Mouse (Mus musculus): ENCODE measurements at regions not wholly inside any gene's neighbourhood (a gene's known extent, or its start where the extent isn't known, plus 50 kb on each side); places are given as distances from the start of the nearest gene placed in this dataset.
A peak's percentile ranks its signal among the peaks of the same experiment; 100 is the strongest.

DNA sequence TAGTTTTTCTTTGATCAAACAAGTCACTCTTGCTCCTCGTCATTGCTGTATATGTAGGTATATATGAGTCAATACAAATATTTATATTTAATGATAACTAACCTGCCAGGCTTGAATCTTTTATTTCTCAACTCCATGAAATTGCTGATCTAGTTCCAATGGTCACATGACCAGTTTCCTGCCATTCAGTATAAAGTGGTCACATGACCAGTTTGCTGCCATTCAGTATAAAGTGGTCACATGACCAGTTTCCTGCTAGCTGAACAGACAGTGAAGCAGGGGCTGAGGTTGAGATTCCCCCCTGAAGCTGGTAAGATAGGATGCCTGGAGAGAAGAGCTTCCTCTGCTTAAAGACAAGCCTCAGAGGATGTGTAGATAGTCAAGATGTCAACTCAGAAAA lies 117.9 kb downstream of the Zfp326 start:
- no peak overlapping the region for H3K4me3 ChIP-seq (replicated peaks)
- no peak for ATAC-seq (ENCODE audit: insufficient number of reproducible peaks, insufficient read depth, low FRiP score, low TSS enrichment, low read depth)
- H3K4me1 ChIP-seq (replicated peaks): no peaks in the 10 kb centered on the region
- H3K9ac ChIP-seq (replicated peaks): no peak overlapping the region
- no peaks in the 10 kb centered on the region; the same call in 1 of the 2 replicates for H3K9me3 ChIP-seq
- WGBS: 82% methylated on average over 1 of the region's 1 CpGs
- no peaks in the 10 kb centered on the region for H3K27me3 ChIP-seq
- no peak overlapping the region for H3K4me2 ChIP-seq
- no peak overlapping the region for H3K27ac ChIP-seq
- H3K36me3 ChIP-seq: no peaks in the 10 kb centered on the region

DNA sequence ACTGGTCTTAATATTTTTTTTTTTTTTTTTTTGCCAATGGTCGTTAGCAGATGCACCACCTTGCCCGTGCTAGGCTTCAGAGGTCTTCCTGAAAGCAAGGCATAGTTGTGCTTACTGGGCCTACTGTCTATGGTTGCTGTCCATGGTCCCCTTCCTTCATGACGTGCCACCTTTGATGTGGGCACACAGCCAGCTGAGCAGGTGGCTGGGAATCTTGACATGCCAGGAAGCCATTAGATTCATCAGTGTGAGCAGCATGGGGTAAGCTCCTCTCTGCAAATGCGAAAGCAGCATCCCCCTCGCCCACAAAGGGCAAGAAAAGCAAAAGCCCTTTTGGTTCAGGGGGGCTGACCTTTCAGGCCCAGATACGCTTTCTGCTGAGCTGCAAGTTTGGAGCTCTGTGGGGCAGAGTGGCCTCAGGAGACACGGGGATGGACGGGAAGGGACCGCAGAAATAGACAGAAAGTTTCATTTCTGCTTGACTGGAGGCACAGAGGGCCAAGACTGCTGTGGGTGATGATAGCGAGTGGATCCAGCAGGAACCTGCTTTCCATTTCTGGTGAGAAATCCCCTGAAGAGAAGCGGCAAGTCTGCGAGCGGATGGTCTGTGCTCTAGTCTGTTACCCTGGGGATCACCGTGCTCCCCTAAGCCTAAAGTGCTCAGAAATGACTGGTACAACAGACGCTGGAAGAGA lies 116.8 kb downstream of the Zfp326 start:
- Histone ChIP-seq H3K36me3 (no peaks in the 10 kb centered on the region), H3K9me3 (no peaks in the 10 kb centered on the region; the same call in 1 of the 2 replicates), H3K4me2 (no peak overlapping the region), H3K9ac (replicated peaks) (no peak overlapping the region), H3K27ac (no peak overlapping the region), H3K4me1 (replicated peaks) (no peaks in the 10 kb centered on the region), H3K27me3 (no peaks in the 10 kb centered on the region), H3K4me3 (replicated peaks) (no peak overlapping the region)
- 71% methylated on average over 15 of the region's 15 CpGs for WGBS
- no peak for ATAC-seq (ENCODE audit: insufficient number of reproducible peaks, insufficient read depth, low FRiP score, low TSS enrichment, low read depth)

DNA sequence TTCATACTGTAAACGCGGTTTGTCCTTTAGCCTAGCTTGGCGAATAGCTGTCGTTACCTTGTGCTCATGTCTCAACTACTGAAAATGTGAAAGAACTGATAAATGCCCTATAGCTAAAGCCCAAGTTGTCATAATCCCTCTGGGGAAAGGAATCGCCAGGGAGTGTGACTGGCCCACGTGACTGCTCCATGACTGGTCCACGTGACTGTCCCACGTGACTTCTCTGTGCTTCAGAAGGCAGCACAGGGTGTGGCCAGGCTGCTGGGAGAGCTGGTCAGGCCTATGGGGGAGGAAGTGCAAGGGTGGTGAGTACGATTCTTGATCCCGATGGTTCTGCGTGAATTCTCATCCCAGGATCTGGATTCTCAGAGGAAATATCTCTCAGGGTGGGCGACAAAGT lies 114.4 kb downstream of the Zfp326 start:
- Histone ChIP-seq H3K9ac (replicated peaks) (no peak overlapping the region), H3K4me2 (no peak overlapping the region), H3K27ac (no peak overlapping the region), H3K27me3 (no peaks in the 10 kb centered on the region), H3K4me3 (replicated peaks) (no peak overlapping the region), H3K4me1 (replicated peaks) (no peaks in the 10 kb centered on the region), H3K36me3 (no peaks in the 10 kb centered on the region), H3K9me3 (no peaks in the 10 kb centered on the region)
- no peak for ATAC-seq (ENCODE audit: insufficient number of reproducible peaks, insufficient read depth, low FRiP score, low TSS enrichment, low read depth)
- 87% methylated on average over 12 of the region's 12 CpGs for WGBS

DNA sequence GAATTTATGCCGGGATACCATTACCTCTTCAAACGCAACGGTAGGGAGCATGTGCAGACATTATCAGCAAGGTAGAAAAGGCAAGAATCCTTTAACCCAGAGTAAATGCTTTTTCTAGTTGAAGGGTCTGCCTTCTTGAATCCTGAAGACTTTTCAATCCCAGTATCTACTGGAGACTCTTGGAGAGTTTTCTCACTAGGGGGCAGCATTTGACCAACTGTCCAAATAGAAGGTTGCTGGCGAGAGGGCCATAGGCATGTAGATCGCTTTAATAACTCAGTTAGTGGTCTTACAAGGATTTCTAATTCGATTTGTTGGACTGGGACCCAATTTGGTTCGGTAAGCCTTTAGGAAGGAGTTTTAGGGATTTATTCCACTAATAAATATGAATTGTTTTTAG lies 110.0 kb downstream of the Zfp326 start:
- Histone ChIP-seq H3K9ac (replicated peaks) (no peak overlapping the region), H3K27me3 (0 out of 2 replicates have a peak, but pooled peaks cover 2% of the 10 kb centered on the region), H3K36me3 (no peaks in the 10 kb centered on the region), H3K27ac (no peak overlapping the region), H3K4me2 (no peak overlapping the region), H3K4me1 (replicated peaks) (no peaks in the 10 kb centered on the region), H3K9me3 (no peaks in the 10 kb centered on the region), H3K4me3 (replicated peaks) (no peak overlapping the region)
- 40% methylated on average over 7 of the region's 7 CpGs for WGBS
- ATAC-seq (ENCODE audit: insufficient number of reproducible peaks, insufficient read depth, low FRiP score, low TSS enrichment, low read depth): no peak

DNA sequence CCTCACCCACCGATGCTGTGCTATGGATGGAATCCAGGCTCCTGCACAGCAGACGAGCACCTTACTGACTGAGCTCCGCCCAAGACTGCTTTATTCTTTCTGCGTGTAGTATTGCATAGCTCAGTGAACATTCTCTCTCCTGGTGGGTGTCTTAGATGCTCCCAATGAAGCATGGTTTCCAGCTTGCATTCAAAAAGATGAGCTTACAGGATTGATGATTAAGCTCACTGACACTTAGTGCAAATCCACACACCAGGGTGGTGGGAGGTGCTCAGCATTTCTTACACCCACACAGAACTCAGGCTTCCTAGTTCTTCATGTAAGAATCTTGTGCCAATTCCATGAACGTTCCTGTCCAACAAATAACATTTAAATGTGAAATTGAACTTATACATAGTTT lies 106.8 kb downstream of the Zfp326 start:
- ATAC-seq (ENCODE audit: insufficient number of reproducible peaks, insufficient read depth, low FRiP score, low TSS enrichment, low read depth): no peak
- H3K27me3 ChIP-seq: 0 out of 2 replicates have a peak, but pooled peaks cover 2% of the 10 kb centered on the region
- H3K9ac ChIP-seq (replicated peaks): no peak overlapping the region
- no peak overlapping the region for H3K27ac ChIP-seq
- H3K4me3 ChIP-seq (replicated peaks): no peak overlapping the region
- H3K4me1 ChIP-seq (replicated peaks): no peaks in the 10 kb centered on the region
- no peaks in the 10 kb centered on the region for H3K9me3 ChIP-seq
- H3K36me3 ChIP-seq: no peaks in the 10 kb centered on the region
- WGBS: 77% methylated on average over 5 of the region's 5 CpGs
- no peak overlapping the region for H3K4me2 ChIP-seq

DNA sequence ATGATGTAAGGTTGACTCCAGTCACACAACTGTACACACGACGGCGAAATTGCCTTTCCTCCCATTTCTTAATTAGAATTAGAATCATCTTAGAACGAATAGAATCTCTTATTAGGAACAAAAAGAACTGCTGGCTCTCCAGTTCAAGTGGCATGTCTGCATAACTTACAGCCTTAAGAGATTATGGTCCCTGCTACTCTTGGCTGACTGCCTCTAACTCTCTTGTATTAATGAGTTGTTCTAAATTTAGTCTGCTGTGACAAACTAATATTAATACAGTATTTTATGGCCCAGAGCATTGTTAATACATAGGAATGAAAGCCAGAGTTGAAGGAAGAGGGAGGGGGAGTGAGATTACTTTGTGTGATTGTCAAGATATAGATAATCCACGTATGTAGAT lies 100.4 kb downstream of the Zfp326 start:
- Histone ChIP-seq H3K9me3 (no peaks in the 10 kb centered on the region), H3K27ac (no peak overlapping the region), H3K27me3 (no peaks in the 10 kb centered on the region), H3K9ac (replicated peaks) (no peak overlapping the region), H3K4me3 (replicated peaks) (no peak overlapping the region), H3K4me2 (no peak overlapping the region), H3K36me3 (no peaks in the 10 kb centered on the region), H3K4me1 (replicated peaks) (peaks cover 14% of the 10 kb centered on the region)
- ATAC-seq (ENCODE audit: insufficient number of reproducible peaks, insufficient read depth, low FRiP score, low TSS enrichment, low read depth): no peak
- WGBS: 89% methylated on average over 5 of the region's 5 CpGs

DNA sequence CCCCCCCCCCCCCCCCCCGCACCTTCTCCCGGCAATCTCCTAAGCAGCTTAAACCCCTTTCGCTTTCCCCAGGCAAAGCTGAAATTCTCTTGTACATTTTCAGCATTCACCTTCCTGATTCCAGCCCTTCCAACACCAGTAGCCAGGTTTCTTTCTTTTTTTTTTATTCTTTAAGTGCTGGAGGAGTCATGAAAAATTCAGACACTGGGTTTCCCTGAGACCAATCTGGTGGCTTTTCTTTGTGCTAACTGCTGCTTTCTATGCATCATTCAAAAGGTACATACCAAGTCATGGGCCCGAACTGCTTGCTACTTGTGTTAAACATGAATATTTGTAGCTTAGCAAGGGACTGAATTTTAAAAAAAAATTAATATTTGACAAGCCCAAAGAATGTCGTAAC lies 99.7 kb downstream of the Zfp326 start:
- Histone ChIP-seq H3K4me3 (replicated peaks) (peak overlapping the region; percentile 24; the same call in 1 of the 2 replicates), H3K27me3 (no peaks in the 10 kb centered on the region), H3K27ac (no peak overlapping the region), H3K9ac (replicated peaks) (no peak overlapping the region), H3K4me1 (replicated peaks) (peaks cover 20% of the 10 kb centered on the region), H3K9me3 (no peaks in the 10 kb centered on the region), H3K36me3 (no peaks in the 10 kb centered on the region), H3K4me2 (peak overlapping the region; percentile 54)
- WGBS: 68% methylated on average over 5 of the region's 5 CpGs
- no peak for ATAC-seq (ENCODE audit: insufficient number of reproducible peaks, insufficient read depth, low FRiP score, low TSS enrichment, low read depth)

DNA sequence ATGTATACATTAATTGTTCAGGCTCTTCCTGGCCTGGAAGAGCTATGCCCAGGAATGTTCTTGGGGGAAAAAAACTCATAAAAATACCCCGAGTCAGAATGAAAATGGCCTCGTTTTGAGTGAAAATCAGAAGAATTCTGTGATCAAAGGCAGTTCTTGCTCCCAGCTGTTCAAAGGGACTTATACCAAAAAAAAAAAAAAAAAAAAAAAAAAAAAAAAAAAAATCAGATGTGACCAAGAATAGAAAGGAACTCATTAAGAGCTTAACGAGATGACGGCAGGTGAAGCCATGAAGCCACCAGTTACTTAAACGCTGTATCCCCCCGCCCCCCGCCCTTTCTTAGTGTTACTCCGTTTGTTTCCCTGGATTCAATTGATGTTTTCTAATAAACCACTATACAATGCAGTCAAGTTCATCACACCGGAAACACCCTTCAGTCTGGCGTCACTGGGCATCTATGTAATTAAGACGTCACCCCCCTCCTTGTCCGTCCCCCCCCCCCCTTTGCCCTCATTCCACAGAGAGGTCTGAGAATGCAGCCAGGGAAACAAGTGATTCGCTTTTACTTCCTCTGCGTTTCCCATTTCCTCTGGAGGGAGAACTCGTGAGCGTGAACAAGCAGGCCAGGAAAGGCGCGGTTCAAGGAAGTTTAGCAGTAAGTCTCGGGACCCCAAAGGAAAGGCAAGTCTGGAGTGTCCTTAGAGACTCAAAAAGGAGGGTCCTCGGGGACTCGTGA lies 99.1 kb downstream of the Zfp326 start:
- Histone ChIP-seq H3K9ac (replicated peaks) (0 out of 2 replicates have a peak overlapping the region, but pooled peaks have one; percentile 8), H3K4me2 (peak overlapping the region; percentile 54), H3K36me3 (no peaks in the 10 kb centered on the region), H3K4me1 (replicated peaks) (peaks cover 24% of the 10 kb centered on the region), H3K4me3 (replicated peaks) (peak overlapping the region; percentile 24), H3K27ac (no peak overlapping the region), H3K27me3 (no peaks in the 10 kb centered on the region), H3K9me3 (no peaks in the 10 kb centered on the region)
- ATAC-seq (ENCODE audit: insufficient number of reproducible peaks, insufficient read depth, low FRiP score, low TSS enrichment, low read depth): no peak
- WGBS: 32% methylated on average over 21 of the region's 21 CpGs

DNA sequence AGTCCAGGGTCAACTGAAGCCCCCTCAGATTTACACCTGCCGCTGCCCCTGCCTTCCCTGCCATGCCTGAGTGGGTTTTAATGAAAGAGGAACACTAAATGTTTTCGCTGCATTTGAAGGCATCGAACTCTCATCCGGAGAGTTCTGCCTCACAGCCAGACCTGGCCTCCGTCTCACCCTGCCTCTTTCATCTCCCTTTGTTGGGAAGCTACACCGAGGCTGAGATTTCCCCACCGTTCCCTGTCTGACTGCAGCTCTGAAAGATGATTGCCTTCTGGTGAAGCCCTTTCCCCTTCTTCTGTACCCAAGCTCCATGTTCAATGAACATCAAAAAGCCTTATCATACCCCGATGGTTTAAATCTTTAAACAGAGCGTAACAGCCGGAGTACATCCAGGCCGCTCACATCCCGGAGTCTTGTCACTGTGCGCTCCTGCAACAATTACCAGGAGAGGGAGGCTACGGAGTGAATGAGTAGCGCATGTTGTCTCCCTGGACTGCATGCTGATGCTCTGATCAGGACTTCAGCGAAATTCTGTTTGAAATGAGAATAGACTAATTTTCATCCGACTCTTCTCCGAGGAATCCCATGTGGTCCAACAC lies 98.3 kb downstream of the Zfp326 start:
- Histone ChIP-seq H3K9me3 (no peaks in the 10 kb centered on the region), H3K4me1 (replicated peaks) (peaks cover 29% of the 10 kb centered on the region), H3K4me2 (no peak overlapping the region), H3K27ac (no peak overlapping the region), H3K27me3 (no peaks in the 10 kb centered on the region), H3K9ac (replicated peaks) (no peak overlapping the region), H3K4me3 (replicated peaks) (no peak overlapping the region), H3K36me3 (no peaks in the 10 kb centered on the region)
- ATAC-seq (ENCODE audit: insufficient number of reproducible peaks, insufficient read depth, low FRiP score, low TSS enrichment, low read depth): no peak
- 84% methylated on average over 18 of the region's 18 CpGs for WGBS

Measured in limb, embryonic 12.5 days (tissue).